Mouse (Mus musculus): Measurements from ENCODE around the gene Cd164.

DNA sequence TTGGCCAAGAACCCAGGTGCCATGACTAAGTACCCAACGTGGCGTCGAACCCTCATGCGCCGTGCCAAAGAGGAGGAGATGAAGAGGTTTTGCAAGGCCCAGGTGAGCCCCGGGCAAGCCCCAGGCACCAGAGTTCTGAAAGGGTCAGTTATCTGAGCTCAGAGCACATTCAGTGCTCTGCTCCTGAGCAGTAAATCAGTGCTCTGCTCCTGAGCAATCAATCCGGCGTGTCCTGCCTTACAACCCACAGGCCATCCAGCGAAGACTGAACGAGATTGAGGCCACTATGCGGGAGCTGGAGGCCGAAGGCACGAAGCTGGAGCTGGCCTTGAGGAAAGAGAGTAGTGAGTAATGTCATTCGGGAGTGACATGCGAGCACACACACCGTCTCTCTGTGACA lies 33.4 kb upstream of the Cd164 start:
- no peak for TF ChIP-seq EP300 (IDR thresholded peaks at IDR 0.05; ENCODE audit: low read depth)
- TF ChIP-seq CTCF (IDR thresholded peaks at IDR 0.05; ENCODE audit: low read depth) = no peak

All from heart, postnatal 0 days (tissue).